25 mouse cellular contexts compared by ENCODE assay signal in the genomic region with DNA sequence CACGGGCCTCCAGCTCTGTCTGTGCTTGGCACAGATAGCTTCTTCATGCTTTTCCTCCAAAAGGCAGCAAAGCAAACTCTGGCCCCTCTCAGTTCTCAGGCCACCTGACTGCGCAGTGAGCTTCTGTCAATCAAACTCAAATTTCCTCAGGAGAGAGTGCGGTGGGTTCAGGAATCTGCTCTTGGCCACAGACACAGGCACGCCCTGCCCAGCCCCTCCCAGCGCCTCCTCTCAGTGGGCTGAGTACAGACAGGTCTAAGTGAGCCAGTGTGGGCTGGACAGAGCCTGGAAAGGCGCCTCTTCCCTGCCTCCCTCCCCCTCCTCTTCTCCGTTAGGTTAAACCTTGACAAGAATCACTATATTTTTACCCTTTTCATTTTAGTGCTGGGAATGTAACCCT. TPM values are rescaled to one million over a fixed set of nuclear protein-coding genes. Genes with fewer than 3 reads are reported as not detected.
DNase-seq lines count a peak whose midpoint lies in the region; ATAC-seq and TF ChIP-seq lines count a peak whose summit lies in the region.
"Had no signal": no experiment of that assay in that cellular context is flagged by ENCODE, and none has a peak within 500 bp of the region (broad histone marks: within the 10 kb centered on the region; RNA-seq: fewer than 3 reads in every experiment).

No protein-coding gene starts in this region.

- no peak for TF ChIP-seq CTCF in intestine, postnatal 0 days (IDR thresholded peaks at IDR 0.05; ENCODE audit: low read depth)
- TF ChIP-seq CTCF in E14TG2a.4 (conservative IDR thresholded peaks at IDR 0.05; ENCODE audit: low read length): no peak

- DNase-seq in embryonic facial prominence, embryonic 14.5 days (ENCODE audit: low spot score): peak; percentile 10
- no peak for DNase-seq in embryonic facial prominence, embryonic 10.5 days (ENCODE audit: low spot score)
- DNase-seq in cerebellum, postnatal 10 days: no peak
- DNase-seq in gastrocnemius, adult 8-10 months (ENCODE audit: low spot score in 2 of 2): no peak
- DNase-seq: adrenal gland, postnatal 10 days; B cell, adult 2 months; cerebellum, adult 11 months; cerebellum, adult 8-10 months; cerebellum, postnatal 25 days; gastrocnemius, postnatal 14 days; heart, postnatal 14 days; kidney, adult 18-20 months had no signal

- H3K4me3 ChIP-seq in embryonic facial prominence, embryonic 14.5 days (ENCODE audit: low read depth, low read length): no peak overlapping the region
- H3K4me3 ChIP-seq in embryonic facial prominence, embryonic 10.5 days: no peak overlapping the region
- no peak overlapping the region for H3K4me3 ChIP-seq in intestine, embryonic 15.5 days (replicated peaks)
- H3K4me3 ChIP-seq in intestine, postnatal 0 days (ENCODE audit: low read depth, low read length): no peak overlapping the region
- peak overlapping the region; percentile 59 for H3K4me3 ChIP-seq in E14TG2a.4 (replicated peaks; ENCODE audit: low read length)
- H3K4me3 ChIP-seq in embryonic facial prominence, embryonic 15.5 days (replicated peaks): no peak overlapping the region
- H3K4me3 ChIP-seq: embryonic facial prominence, embryonic 13.5 days; erythroblast, embryonic 14.5 days; forebrain, embryonic 10.5 days; heart, embryonic 15.5 days; hindbrain, embryonic 10.5 days; hindbrain, embryonic 15.5 days had no signal

- H3K9me3 ChIP-seq in embryonic facial prominence, embryonic 14.5 days (ENCODE audit: control insufficient read depth, low read length): no peaks in the 10 kb centered on the region
- no peaks in the 10 kb centered on the region for H3K9me3 ChIP-seq in embryonic facial prominence, embryonic 10.5 days
- H3K9me3 ChIP-seq in intestine, embryonic 15.5 days: no peaks in the 10 kb centered on the region
- H3K9me3 ChIP-seq in intestine, postnatal 0 days (ENCODE audit: control insufficient read depth): no peaks in the 10 kb centered on the region
- H3K9me3 ChIP-seq in E14TG2a.4 (ENCODE audit: low read length): no peaks in the 10 kb centered on the region
- H3K9me3 ChIP-seq in embryonic facial prominence, embryonic 15.5 days (replicated peaks): no peaks in the 10 kb centered on the region
- H3K9me3 ChIP-seq: embryonic facial prominence, embryonic 13.5 days; forebrain, embryonic 10.5 days; heart, embryonic 15.5 days; hindbrain, embryonic 10.5 days; hindbrain, embryonic 15.5 days had no signal

- ATAC-seq in embryonic facial prominence, embryonic 14.5 days (ENCODE audit: low read depth): 0 out of 2 replicates have a peak, but pooled peaks have one; percentile 12
- ATAC-seq in intestine, embryonic 15.5 days: 0 out of 2 replicates have a peak, but pooled peaks have one; percentile 15
- ATAC-seq in intestine, postnatal 0 days: no peak
- no peak for ATAC-seq in embryonic facial prominence, embryonic 15.5 days (ENCODE audit: insufficient number of reproducible peaks, low FRiP score, low TSS enrichment, low read depth)
- ATAC-seq: CD4-positive, CD25-positive, alpha-beta regulatory T cell, adult 4 months; forebrain, embryonic 14.5 days; Patski had no signal

- no peak overlapping the region for H3K9ac ChIP-seq in embryonic facial prominence, embryonic 14.5 days (ENCODE audit: low read depth, low read length)
- H3K9ac ChIP-seq in intestine, embryonic 15.5 days: no peak overlapping the region
- H3K9ac ChIP-seq in intestine, postnatal 0 days (ENCODE audit: low read depth, low read length): no peak overlapping the region
- H3K9ac ChIP-seq in embryonic facial prominence, embryonic 15.5 days: 0 out of 2 replicates have a peak overlapping the region, but pooled peaks have one; percentile 0
- H3K9ac ChIP-seq: embryonic facial prominence, embryonic 13.5 days; heart, embryonic 15.5 days; hindbrain, embryonic 15.5 days had no signal

- 73% methylated on average over 7 of the region's 7 CpGs for WGBS in embryonic facial prominence, embryonic 14.5 days
- WGBS in embryonic facial prominence, embryonic 10.5 days: 84% methylated on average over 7 of the region's 7 CpGs
- 75% methylated on average over 7 of the region's 7 CpGs for WGBS in intestine, embryonic 15.5 days
- WGBS in intestine, postnatal 0 days: 71% methylated on average over 7 of the region's 7 CpGs
- WGBS in embryonic facial prominence, embryonic 15.5 days: 70% methylated on average over 7 of the region's 7 CpGs

- H3K27me3 ChIP-seq in embryonic facial prominence, embryonic 14.5 days (replicated peaks; ENCODE audit: control insufficient read depth, insufficient read depth, low read length): no peaks in the 10 kb centered on the region
- H3K27me3 ChIP-seq in embryonic facial prominence, embryonic 10.5 days (replicated peaks; ENCODE audit: low read depth, poor library complexity, severe bottlenecking): no peaks in the 10 kb centered on the region
- H3K27me3 ChIP-seq in intestine, embryonic 15.5 days (replicated peaks): no peaks in the 10 kb centered on the region
- H3K27me3 ChIP-seq in intestine, postnatal 0 days (replicated peaks; ENCODE audit: control insufficient read depth, insufficient read depth, low read length): no peaks in the 10 kb centered on the region
- no peaks in the 10 kb centered on the region for H3K27me3 ChIP-seq in E14TG2a.4 (ENCODE audit: insufficient read depth, low read length)
- no peaks in the 10 kb centered on the region for H3K27me3 ChIP-seq in embryonic facial prominence, embryonic 15.5 days
- H3K27me3 ChIP-seq: embryonic facial prominence, embryonic 13.5 days; heart, embryonic 15.5 days; hindbrain, embryonic 15.5 days; Patski had no signal

- H3K4me2 ChIP-seq in embryonic facial prominence, embryonic 14.5 days (ENCODE audit: low read depth, low read length): no peak overlapping the region
- H3K4me2 ChIP-seq in intestine, embryonic 15.5 days (replicated peaks): no peak overlapping the region
- H3K4me2 ChIP-seq in intestine, postnatal 0 days (replicated peaks; ENCODE audit: low read depth): no peak overlapping the region
- H3K4me2 ChIP-seq in embryonic facial prominence, embryonic 15.5 days (replicated peaks): no peak overlapping the region
- H3K4me2 ChIP-seq: embryonic facial prominence, embryonic 13.5 days; heart, embryonic 15.5 days; hindbrain, embryonic 15.5 days had no signal

- H3K4me1 ChIP-seq in embryonic facial prominence, embryonic 14.5 days (ENCODE audit: control insufficient read depth, insufficient read depth, low read length): peaks cover 4% of the 10 kb centered on the region
- H3K4me1 ChIP-seq in embryonic facial prominence, embryonic 10.5 days: peaks cover 4% of the 10 kb centered on the region
- peaks cover 8% of the 10 kb centered on the region for H3K4me1 ChIP-seq in intestine, embryonic 15.5 days (replicated peaks)
- peaks cover 4% of the 10 kb centered on the region; the same call in 1 of the 2 replicates for H3K4me1 ChIP-seq in intestine, postnatal 0 days (replicated peaks; ENCODE audit: control insufficient read depth, insufficient read depth, low read length)
- H3K4me1 ChIP-seq in E14TG2a.4 (replicated peaks; ENCODE audit: low read depth, low read length): peaks cover 33% of the 10 kb centered on the region
- peaks cover 3% of the 10 kb centered on the region for H3K4me1 ChIP-seq in embryonic facial prominence, embryonic 15.5 days

- H3K27ac ChIP-seq in embryonic facial prominence, embryonic 14.5 days (replicated peaks; ENCODE audit: low read depth, low read length): no peak overlapping the region
- H3K27ac ChIP-seq in embryonic facial prominence, embryonic 10.5 days (replicated peaks): no peak overlapping the region
- no peak overlapping the region for H3K27ac ChIP-seq in intestine, embryonic 15.5 days
- H3K27ac ChIP-seq in intestine, postnatal 0 days (ENCODE audit: low read depth, low read length): no peak overlapping the region
- H3K27ac ChIP-seq in embryonic facial prominence, embryonic 15.5 days (replicated peaks): no peak overlapping the region
- H3K27ac ChIP-seq: embryonic facial prominence, embryonic 13.5 days; forebrain, embryonic 10.5 days; heart, embryonic 15.5 days; hindbrain, embryonic 10.5 days; hindbrain, embryonic 15.5 days had no signal

- H3K36me3 ChIP-seq in embryonic facial prominence, embryonic 14.5 days (ENCODE audit: control insufficient read depth, insufficient read depth, low read length): peaks cover 41% of the 10 kb centered on the region
- peaks cover 44% of the 10 kb centered on the region for H3K36me3 ChIP-seq in embryonic facial prominence, embryonic 10.5 days (replicated peaks)
- peaks cover 9% of the 10 kb centered on the region for H3K36me3 ChIP-seq in intestine, embryonic 15.5 days
- H3K36me3 ChIP-seq in intestine, postnatal 0 days (ENCODE audit: control insufficient read depth, insufficient read depth): peaks cover 27% of the 10 kb centered on the region
- H3K36me3 ChIP-seq in E14TG2a.4 (ENCODE audit: insufficient read depth, low read length): no peaks in the 10 kb centered on the region
- H3K36me3 ChIP-seq in embryonic facial prominence, embryonic 15.5 days: peaks cover 36% of the 10 kb centered on the region

RNA-seq across cellular contexts. Expression of gene Ttpal, which starts 5.9 kb away (rescaled TPM):
- polyA plus RNA-seq in embryonic facial prominence, embryonic 14.5 days (2014; fragmentation: Nextera tagmentation; extraction: Ambion mirVana): 40.6 and 46.2 TPM in 2 replicates
- 31.3 and 33.4 TPM in 2 replicates for polyA plus RNA-seq in embryonic facial prominence, embryonic 10.5 days (2016; fragmentation: Nextera tagmentation; extraction: Ambion mirVana)
- 25.7 and 26.5 TPM in 2 replicates for polyA plus RNA-seq in intestine, embryonic 15.5 days (2015; fragmentation: Nextera tagmentation; extraction: Ambion mirVana)
- 10.4 and 10.9 TPM in 2 replicates for polyA plus RNA-seq in intestine, postnatal 0 days (2015; fragmentation: Nextera tagmentation; extraction: Ambion mirVana)
- polyA plus RNA-seq in embryonic facial prominence, embryonic 15.5 days (2015; fragmentation: Nextera tagmentation; extraction: Ambion mirVana): 36.1 and 39.1 TPM in 2 replicates
- 1 to 10 TPM; 3.1 to 5.2 (median 3.4) TPM for total RNA-seq in gastrocnemius, adult 8-10 months (2022)

RNA-seq across cellular contexts. Expression of gene Serinc3, which starts 36.9 kb away (rescaled TPM):
- 43.0 and 53.0 TPM in 2 replicates for polyA plus RNA-seq in embryonic facial prominence, embryonic 14.5 days (2014; fragmentation: Nextera tagmentation; extraction: Ambion mirVana)
- 21.9 and 22.1 TPM in 2 replicates for polyA plus RNA-seq in embryonic facial prominence, embryonic 10.5 days (2016; fragmentation: Nextera tagmentation; extraction: Ambion mirVana)
- polyA plus RNA-seq in intestine, embryonic 15.5 days (2015; fragmentation: Nextera tagmentation; extraction: Ambion mirVana): 45.3 and 47.1 TPM in 2 replicates
- polyA plus RNA-seq in intestine, postnatal 0 days (2015; fragmentation: Nextera tagmentation; extraction: Ambion mirVana): 61.3 and 68.5 TPM in 2 replicates
- 39.4 and 40.8 TPM in 2 replicates for polyA plus RNA-seq in embryonic facial prominence, embryonic 15.5 days (2015; fragmentation: Nextera tagmentation; extraction: Ambion mirVana)
- 100 to 1,000 TPM in 3 of 4 experiments, 10 to 100 TPM in 1; 88.8 to 135 (median 117) TPM for total RNA-seq in gastrocnemius, adult 8-10 months (2022)

RNA-seq across cellular contexts. Expression of gene Pkig, which starts 50.2 kb away (rescaled TPM):
- 153 and 165 TPM in 2 replicates for polyA plus RNA-seq in embryonic facial prominence, embryonic 14.5 days (2014; fragmentation: Nextera tagmentation; extraction: Ambion mirVana)
- 189 and 194 TPM in 2 replicates for polyA plus RNA-seq in embryonic facial prominence, embryonic 10.5 days (2016; fragmentation: Nextera tagmentation; extraction: Ambion mirVana)
- 113 and 122 TPM in 2 replicates for polyA plus RNA-seq in intestine, embryonic 15.5 days (2015; fragmentation: Nextera tagmentation; extraction: Ambion mirVana)
- 114 and 116 TPM in 2 replicates for polyA plus RNA-seq in intestine, postnatal 0 days (2015; fragmentation: Nextera tagmentation; extraction: Ambion mirVana)
- polyA plus RNA-seq in embryonic facial prominence, embryonic 15.5 days (2015; fragmentation: Nextera tagmentation; extraction: Ambion mirVana): 152 and 155 TPM in 2 replicates
- 100 to 1,000 TPM; 102 to 111 (median 107) TPM for total RNA-seq in gastrocnemius, adult 8-10 months (2022)

Comparison
In these comparisons a context has a peak if more than half of its experiments do, and no peak if none do; other contexts are left out.
1. ATAC-seq: peak in embryonic facial prominence, embryonic 14.5 days (single experiment) and intestine, embryonic 15.5 days (single experiment); none in intestine, postnatal 0 days (single experiment) and embryonic facial prominence, embryonic 15.5 days (single experiment).